Mouse (Mus musculus): ENCODE measurements around the gene Znhit3. TPM values are rescaled to one million over a fixed set of nuclear protein-coding genes. Genes with fewer than 3 reads are reported as not detected.
"Not testable (repeated sequence)": the region's sequence is repeated elsewhere in the genome, so short reads cannot be mapped to it uniquely, and the experiment has no call there.

Znhit3 gene
- polyA plus RNA-seq, 1 experiment, result 11.0 TPM

GRCm38 (mm10) chr11:84879772-84880464 lies 36.2 kb downstream of the Znhit3 start, which contains the start of the genes Myo19 and Pigw:
Gene Myo19, plus strand, starts transcription at chr11:84880148.
Gene Pigw, minus strand, starts transcription at chr11:84880285.
- peak; percentile 87 for DNase-seq
- WGBS, result under 1% methylated on average over 79 of the region's 81 CpGs
- peak within 1 kb of the TSS; percentile 85 for H3K4me3 ChIP-seq (ENCODE audit: insufficient read depth, low read depth, low read length)
- H3K27me3 ChIP-seq (replicated peaks; ENCODE audit: control insufficient read depth, insufficient read depth, low read length), result no peaks in the 10 kb centered on the region
- peaks cover 3% of the 10 kb centered on the region; the same call in 1 of the 2 replicates for H3K4me1 ChIP-seq (ENCODE audit: control insufficient read depth, insufficient read depth, low read length)
- H3K36me3 ChIP-seq (ENCODE audit: control insufficient read depth, insufficient read depth, low read length), result no peaks in the 10 kb centered on the region
- H3K27ac ChIP-seq (ENCODE audit: insufficient read depth, low read depth, low read length), result peak within 1 kb of the TSS; percentile 87
- peak; percentile 23; the same call in 1 of the 2 replicates for TF ChIP-seq CTCF (conservative IDR thresholded peaks at IDR 0.05; ENCODE audit: insufficient read depth, insufficient read length, low read depth, low read length)
- peak; percentile 20 for TF ChIP-seq POLR2A (IDR thresholded peaks at IDR 0.05; ENCODE audit: low read depth, low read length)

- H3K36me3 ChIP-seq (ENCODE audit: control insufficient read depth, insufficient read depth, low read length), result no peaks in the 10 kb centered on the region
- DNase-seq, result no peak
- H3K27ac ChIP-seq (ENCODE audit: insufficient read depth, low read depth, low read length), result peak overlapping the region; percentile 37
- peaks cover 3% of the 10 kb centered on the region; the same call in 1 of the 2 replicates for H3K4me1 ChIP-seq (ENCODE audit: control insufficient read depth, insufficient read depth, low read length)
- H3K27me3 ChIP-seq (replicated peaks; ENCODE audit: control insufficient read depth, insufficient read depth, low read length), result no peaks in the 10 kb centered on the region
- H3K4me3 ChIP-seq (ENCODE audit: insufficient read depth, low read depth, low read length), result peak overlapping the region; percentile 85
- TF ChIP-seq CTCF (conservative IDR thresholded peaks at IDR 0.05; ENCODE audit: insufficient read depth, insufficient read length, low read depth, low read length) (no peak), POLR2A (IDR thresholded peaks at IDR 0.05; ENCODE audit: low read depth, low read length) (no peak)
- WGBS, result 14% methylated on average over 6 of the region's 7 CpGs
Observed at GRCm38 (mm10) chr11:84879007-84879771, 37.0 kb downstream of the Znhit3 start.

- not testable (repeated sequence) for H3K27ac ChIP-seq (ENCODE audit: insufficient read depth, low read depth, low read length); DNase-seq; H3K4me3 ChIP-seq (ENCODE audit: insufficient read depth, low read depth, low read length); H3K27me3 ChIP-seq (replicated peaks; ENCODE audit: control insufficient read depth, insufficient read depth, low read length); H3K4me1 ChIP-seq (ENCODE audit: control insufficient read depth, insufficient read depth, low read length); H3K36me3 ChIP-seq (ENCODE audit: control insufficient read depth, insufficient read depth, low read length)
- 63% methylated on average over 1 of the region's 1 CpGs for WGBS
Observed at GRCm38 (mm10) chr11:84876020-84876419, 40.1 kb downstream of the Znhit3 start.

- WGBS, result 89% methylated on average over 1 of the region's 1 CpGs
- H3K36me3 ChIP-seq (ENCODE audit: control insufficient read depth, insufficient read depth, low read length), result no peaks in the 10 kb centered on the region
- DNase-seq, result no peak
- H3K27me3 ChIP-seq (replicated peaks; ENCODE audit: control insufficient read depth, insufficient read depth, low read length), result no peaks in the 10 kb centered on the region
- TF ChIP-seq POLR2A (IDR thresholded peaks at IDR 0.05; ENCODE audit: low read depth, low read length) (no peak), CTCF (conservative IDR thresholded peaks at IDR 0.05; ENCODE audit: insufficient read depth, insufficient read length, low read depth, low read length) (no peak)
- H3K4me3 ChIP-seq (ENCODE audit: insufficient read depth, low read depth, low read length), result no peak overlapping the region
- no peak overlapping the region for H3K27ac ChIP-seq (ENCODE audit: insufficient read depth, low read depth, low read length)
- H3K4me1 ChIP-seq (ENCODE audit: control insufficient read depth, insufficient read depth, low read length), result no peaks in the 10 kb centered on the region; the same call in 1 of the 2 replicates
Observed at GRCm38 (mm10) chr11:84873042-84873833, 42.9 kb downstream of the Znhit3 start.

- DNase-seq, result no peak
- Histone ChIP-seq H3K27ac (ENCODE audit: insufficient read depth, low read depth, low read length) (peak overlapping the region; percentile 89), H3K4me3 (ENCODE audit: insufficient read depth, low read depth, low read length) (peak overlapping the region; percentile 75; the same call in 1 of the 2 replicates), H3K27me3 (replicated peaks; ENCODE audit: control insufficient read depth, insufficient read depth, low read length) (no peaks in the 10 kb centered on the region), H3K4me1 (ENCODE audit: control insufficient read depth, insufficient read depth, low read length) (peaks cover 3% of the 10 kb centered on the region; the same call in 1 of the 2 replicates), H3K36me3 (ENCODE audit: control insufficient read depth, insufficient read depth, low read length) (no peaks in the 10 kb centered on the region)
- 49% methylated on average over 4 of the region's 4 CpGs for WGBS
- TF ChIP-seq POLR2A (IDR thresholded peaks at IDR 0.05; ENCODE audit: low read depth, low read length) (no peak), CTCF (conservative IDR thresholded peaks at IDR 0.05; ENCODE audit: insufficient read depth, insufficient read length, low read depth, low read length) (no peak)
Observed at GRCm38 (mm10) chr11:84871548-84872069, 44.6 kb downstream of the Znhit3 start.

GRCm38 (mm10) chr11:84871046-84871445 lies 45.1 kb downstream of the Znhit3 start:
- peak overlapping the region; percentile 89 for H3K27ac ChIP-seq (ENCODE audit: insufficient read depth, low read depth, low read length)
- peak; percentile 79 for DNase-seq
- H3K27me3 ChIP-seq (replicated peaks; ENCODE audit: control insufficient read depth, insufficient read depth, low read length), result no peaks in the 10 kb centered on the region
- H3K36me3 ChIP-seq (ENCODE audit: control insufficient read depth, insufficient read depth, low read length), result peaks cover 2% of the 10 kb centered on the region; the same call in 1 of the 2 replicates
- TF ChIP-seq POLR2A (IDR thresholded peaks at IDR 0.05; ENCODE audit: low read depth, low read length) (no peak), CTCF (conservative IDR thresholded peaks at IDR 0.05; ENCODE audit: insufficient read depth, insufficient read length, low read depth, low read length) (no peak)
- H3K4me1 ChIP-seq (ENCODE audit: control insufficient read depth, insufficient read depth, low read length), result peaks cover 6% of the 10 kb centered on the region; the same call in 1 of the 2 replicates
- peak overlapping the region; percentile 75 for H3K4me3 ChIP-seq (ENCODE audit: insufficient read depth, low read depth, low read length)
- 2% methylated on average over 10 of the region's 10 CpGs for WGBS
